Mouse (Mus musculus) C2C12 (cell line): Measurements from ENCODE around the gene Colca2. TPM values are rescaled to one million over a fixed set of nuclear protein-coding genes. Genes with fewer than 3 reads are reported as not detected.

Source experiments
- H3K27me3 ChIP-seq: one replicate; pipeline ENCODE4 v1.6.1; 2011; ENCODE audit not compliant: control insufficient read depth, insufficient read depth, insufficient read length
- H3K36me3 ChIP-seq: one replicate; pipeline ENCODE4 v1.6.1; 2011; ENCODE audit not compliant: control insufficient read depth, insufficient read depth
- H3K4me3 ChIP-seq: one replicate; pipeline ENCODE4 v1.5.1; 2011; ENCODE audit warnings: mild to moderate bottlenecking, control low read depth; ENCODE audit not compliant: poor library complexity, insufficient read depth, severe bottlenecking
- H3K79me2 ChIP-seq: one replicate; pipeline ENCODE4 v1.6.1; 2011; ENCODE audit not compliant: control insufficient read depth, insufficient read depth
- H3K79me3 ChIP-seq: one replicate; pipeline ENCODE4 v1.6.1; 2011; ENCODE audit warnings: low read depth, control low read depth
- H3ac ChIP-seq: one replicate; pipeline ENCODE3; 2011; ENCODE audit warnings: low read depth; ENCODE audit not compliant: control insufficient read depth, insufficient read length
- CEBPB ChIP-seq: IDR thresholded peaks from one replicate; pipeline ENCODE4 v1.6.1; 2011; ENCODE audit warnings: low read depth, mild to moderate bottlenecking, control low read depth, moderate library complexity
- CTCF ChIP-seq: IDR thresholded peaks from one replicate; pipeline ENCODE4 v1.5.1; 2011; ENCODE audit not compliant: control insufficient read depth, insufficient read depth, insufficient read length
- FOSL1 ChIP-seq: IDR thresholded peaks from one replicate; pipeline ENCODE4 v1.8.0; 2011; ENCODE audit warnings: mild to moderate bottlenecking, low read length; ENCODE audit not compliant: poor library complexity, insufficient read depth, severe bottlenecking
- MAX ChIP-seq: IDR thresholded peaks from one replicate; pipeline ENCODE4 v1.6.1; 2011; ENCODE audit warnings: mild to moderate bottlenecking, control low read depth
- MYOD1 ChIP-seq: IDR thresholded peaks from one replicate; pipeline ENCODE4 v1.6.1; 2011; ENCODE audit warnings: low read depth; ENCODE audit not compliant: control insufficient read depth, insufficient read length
- MYOG ChIP-seq: IDR thresholded peaks from one replicate; pipeline ENCODE4 v1.6.1; 2011; ENCODE audit not compliant: control insufficient read depth, insufficient read length; ENCODE audit errors: extremely low read depth
- USF1 ChIP-seq: IDR thresholded peaks from one replicate; pipeline ENCODE4 v1.6.1; 2011; ENCODE audit warnings: low read depth, mild to moderate bottlenecking, control low read depth, moderate library complexity
- polyA plus RNA-seq: library from polyadenylated mRNA; unstranded; fragments of >200 nt; fragmentation: generic; extraction: Trizol; gene quantifications from one replicate; pipeline ENCODE4 v1.2.1, GENCODE M21; 2012; ENCODE audit warnings: missing spikeins

Colca2 gene
- polyA plus RNA-seq, 1 experiment: 0.20 TPM

DNA sequence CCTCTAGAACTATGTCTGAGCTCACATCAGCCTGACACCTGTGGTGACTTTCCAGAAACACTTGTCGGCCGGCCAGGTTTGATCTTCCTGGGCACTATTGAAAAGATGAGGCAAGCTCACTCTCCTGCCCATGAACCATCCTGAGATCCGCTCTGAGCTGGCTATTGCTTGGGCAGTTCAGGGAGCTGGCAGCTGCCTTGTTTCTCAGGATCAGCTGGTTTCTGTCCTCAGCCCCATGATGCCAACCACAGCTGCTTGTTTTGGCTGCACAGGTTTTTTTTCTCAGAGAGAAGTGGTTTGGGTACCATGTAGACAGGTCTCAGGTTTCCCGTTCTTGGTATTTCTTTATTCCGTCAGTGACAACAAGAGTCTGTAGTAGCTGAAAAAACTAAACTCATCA lies 19.9 kb downstream of the Colca2 start:
- no peak overlapping the region for H3K4me3 ChIP-seq
- H3ac ChIP-seq: no peak overlapping the region
- H3K79me2 ChIP-seq: no peaks in the 10 kb centered on the region
- no peaks in the 10 kb centered on the region for H3K79me3 ChIP-seq
- H3K27me3 ChIP-seq: no peaks in the 10 kb centered on the region
- TF ChIP-seq MYOG: no peak
- no peak for TF ChIP-seq CTCF
- TF ChIP-seq MYOD1: no peak
- TF ChIP-seq FOSL1: no peak
- TF ChIP-seq MAX: no peak
- TF ChIP-seq CEBPB: no peak
- no peak for TF ChIP-seq USF1
- no peaks in the 10 kb centered on the region for H3K36me3 ChIP-seq

DNA sequence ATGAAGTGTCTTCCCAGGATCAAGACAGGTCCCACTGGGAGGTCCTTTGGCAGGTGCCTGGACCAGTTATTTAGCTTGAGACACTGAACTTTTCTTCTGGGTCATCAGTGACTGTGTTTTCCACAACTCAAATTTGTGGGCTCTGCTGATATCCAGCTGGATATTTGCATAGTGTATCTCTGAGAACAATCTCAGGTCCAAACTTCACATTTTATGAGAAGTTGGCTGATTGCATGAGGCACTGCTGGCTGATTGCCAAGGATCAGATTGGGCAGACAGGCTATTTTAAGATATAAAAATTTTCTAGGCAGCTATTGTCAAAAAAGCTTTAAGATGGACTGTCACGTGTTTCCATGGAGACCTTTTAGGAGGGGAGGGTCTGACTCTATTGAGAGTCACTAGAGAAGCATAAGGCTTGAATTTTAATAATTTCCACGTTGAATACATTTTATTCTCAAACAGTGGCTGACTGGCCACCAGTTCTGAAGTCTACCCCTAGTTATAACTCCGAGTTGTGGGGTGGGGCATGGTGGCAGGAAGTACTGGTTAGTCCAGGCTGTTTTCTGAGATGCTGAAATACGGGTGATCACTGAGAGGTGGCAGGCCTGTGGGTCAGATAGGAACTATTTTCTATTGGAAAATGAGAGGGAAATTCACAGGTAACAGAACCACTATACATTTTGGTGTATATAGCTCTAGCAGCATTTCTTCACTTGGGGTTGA lies 21.4 kb downstream of the Colca2 start:
- Histone ChIP-seq H3K4me3 (no peak overlapping the region), H3K79me2 (no peaks in the 10 kb centered on the region), H3ac (no peak overlapping the region), H3K36me3 (no peaks in the 10 kb centered on the region), H3K27me3 (no peaks in the 10 kb centered on the region), H3K79me3 (no peaks in the 10 kb centered on the region)
- TF ChIP-seq MYOD1 (no peak), MAX (no peak), MYOG (no peak), FOSL1 (no peak), USF1 (no peak), CTCF (no peak), CEBPB (no peak)

DNA sequence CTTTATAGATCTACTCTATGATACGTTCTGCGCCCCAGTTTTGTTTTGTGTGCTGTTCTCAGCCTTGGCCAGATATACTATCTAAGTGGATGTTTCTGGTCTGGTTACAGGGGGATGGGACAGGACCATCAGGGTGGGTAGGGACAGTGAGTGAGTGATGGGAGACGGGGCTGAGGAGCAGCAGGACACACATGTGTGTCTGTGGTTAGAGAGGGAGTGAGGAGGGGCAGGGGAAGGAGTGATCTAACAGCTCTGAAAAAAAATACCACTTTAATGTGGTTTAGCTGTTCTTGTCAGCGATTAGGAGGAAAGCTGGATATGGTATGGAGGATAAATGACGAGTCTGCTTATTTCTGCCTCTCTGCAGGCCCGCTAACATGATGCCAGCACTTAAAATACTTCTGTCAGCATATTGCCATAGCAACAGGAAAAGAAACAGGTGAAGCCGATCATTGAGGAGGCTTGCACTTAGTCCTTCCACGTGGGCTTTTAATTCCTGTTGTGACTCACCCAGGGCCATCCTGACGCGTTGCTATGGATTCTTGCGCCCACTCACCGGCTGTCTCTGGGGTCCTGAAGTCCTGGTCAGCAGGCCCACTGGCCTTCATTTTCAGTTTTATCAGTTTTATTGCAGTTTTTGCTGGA lies 39.5 kb downstream of the Colca2 start:
- no peaks in the 10 kb centered on the region for H3K79me2 ChIP-seq
- H3ac ChIP-seq: no peak overlapping the region
- H3K36me3 ChIP-seq: no peaks in the 10 kb centered on the region
- TF ChIP-seq CTCF (no peak), MAX (no peak), USF1 (no peak), FOSL1 (no peak), MYOG (no peak), MYOD1 (no peak), CEBPB (no peak)
- no peaks in the 10 kb centered on the region for H3K79me3 ChIP-seq
- no peaks in the 10 kb centered on the region for H3K27me3 ChIP-seq
- H3K4me3 ChIP-seq: no peak overlapping the region

DNA sequence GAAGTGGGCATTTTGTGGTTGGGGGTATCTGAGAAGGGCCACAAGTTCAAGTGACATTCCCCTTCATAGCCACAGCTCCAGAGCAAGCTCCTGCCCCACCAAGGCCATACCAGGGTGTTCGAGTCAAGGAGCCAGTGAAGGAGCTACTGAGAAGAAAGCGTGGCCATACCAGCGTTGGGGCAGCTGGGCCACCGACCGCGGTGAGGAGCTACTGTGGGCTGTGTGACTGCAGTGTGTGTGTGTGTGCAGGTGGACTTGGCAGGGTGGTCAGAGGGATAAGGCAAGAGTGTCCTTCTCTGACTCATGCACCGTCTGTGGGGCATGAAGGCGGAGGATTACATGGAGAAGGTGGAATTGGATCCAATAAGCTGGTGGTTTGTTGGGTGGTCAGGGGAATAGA lies 46.2 kb downstream of the Colca2 start:
- H3K36me3 ChIP-seq: no peaks in the 10 kb centered on the region
- H3ac ChIP-seq: no peak overlapping the region
- peaks cover 7% of the 10 kb centered on the region for H3K27me3 ChIP-seq
- no peak overlapping the region for H3K4me3 ChIP-seq
- no peak for TF ChIP-seq MYOD1
- no peak for TF ChIP-seq FOSL1
- no peak for TF ChIP-seq CTCF
- no peak for TF ChIP-seq CEBPB
- TF ChIP-seq MAX: no peak
- no peak for TF ChIP-seq MYOG
- TF ChIP-seq USF1: no peak
- H3K79me2 ChIP-seq: no peaks in the 10 kb centered on the region
- H3K79me3 ChIP-seq: no peaks in the 10 kb centered on the region

DNA sequence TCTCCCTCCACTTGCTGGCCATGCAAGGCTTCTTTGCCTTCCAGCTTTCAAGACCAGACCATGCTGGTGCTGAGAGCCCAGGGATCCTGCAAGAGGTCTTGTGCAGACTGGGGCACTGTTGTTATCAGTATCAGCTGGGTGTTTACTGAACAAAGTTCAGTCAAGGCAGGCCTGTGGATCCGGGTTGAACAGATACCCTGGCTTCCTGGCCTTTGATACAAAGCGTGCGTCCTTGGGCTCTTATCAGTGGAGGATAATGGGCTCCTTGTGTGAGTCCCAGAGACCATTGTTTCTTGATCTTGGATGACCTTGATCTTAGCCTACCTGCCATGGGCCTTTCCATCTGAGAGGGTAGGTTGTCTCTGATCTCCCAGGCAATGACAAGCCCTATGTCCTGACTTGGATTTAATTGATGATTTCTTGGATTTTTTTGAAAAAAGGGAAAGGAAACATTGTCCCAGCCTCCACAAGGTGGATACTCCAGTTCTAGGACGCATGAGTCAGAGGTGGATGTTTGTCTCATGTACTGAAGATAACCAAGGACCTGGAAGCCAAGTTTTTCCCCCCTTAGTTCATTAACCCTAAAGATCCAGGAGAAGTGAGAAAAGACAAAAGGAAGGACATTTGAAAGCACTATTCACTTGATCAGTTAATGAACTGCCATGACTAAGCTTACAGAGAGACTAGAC lies 47.5 kb downstream of the Colca2 start:
- Histone ChIP-seq H3K79me2 (no peaks in the 10 kb centered on the region), H3K4me3 (no peak overlapping the region), H3K36me3 (no peaks in the 10 kb centered on the region), H3K79me3 (no peaks in the 10 kb centered on the region), H3ac (no peak overlapping the region), H3K27me3 (peaks cover 7% of the 10 kb centered on the region)
- no peak for TF ChIP-seq USF1
- TF ChIP-seq FOSL1: no peak
- no peak for TF ChIP-seq MYOD1
- no peak for TF ChIP-seq CTCF
- no peak for TF ChIP-seq MAX
- TF ChIP-seq MYOG: no peak
- no peak for TF ChIP-seq CEBPB

DNA sequence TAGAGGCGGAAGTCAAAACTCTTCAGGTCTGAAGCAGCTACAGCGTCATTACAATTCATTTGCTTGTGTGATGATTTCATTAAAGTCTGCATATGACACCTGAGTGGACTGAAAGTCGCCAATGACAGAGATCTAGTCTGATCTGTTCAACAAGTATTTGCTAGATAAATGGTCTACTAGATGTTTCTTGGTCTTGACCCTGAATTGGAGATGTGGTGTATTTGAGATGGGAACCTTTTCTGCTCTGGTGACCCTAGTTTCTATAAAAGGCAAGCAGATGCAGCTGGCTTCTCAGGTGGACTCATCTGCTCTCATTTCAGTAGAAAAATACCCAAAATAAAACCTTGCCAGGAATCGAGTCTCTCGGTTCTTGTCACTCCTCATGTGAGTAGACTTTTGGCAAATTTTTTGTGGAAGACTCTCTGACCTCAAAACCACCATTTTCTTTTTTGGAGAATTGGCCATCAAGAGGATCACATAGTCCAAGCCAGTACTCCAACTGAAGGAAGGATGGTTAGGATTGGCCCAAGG lies 52.7 kb downstream of the Colca2 start:
- H3ac ChIP-seq: no peak overlapping the region
- H3K36me3 ChIP-seq: no peaks in the 10 kb centered on the region
- H3K79me2 ChIP-seq: no peaks in the 10 kb centered on the region
- H3K27me3 ChIP-seq: no peaks in the 10 kb centered on the region
- no peak for TF ChIP-seq FOSL1
- TF ChIP-seq CTCF: no peak
- no peak for TF ChIP-seq MYOG
- TF ChIP-seq USF1: no peak
- no peak for TF ChIP-seq MYOD1
- no peak for TF ChIP-seq MAX
- TF ChIP-seq CEBPB: no peak
- no peaks in the 10 kb centered on the region for H3K79me3 ChIP-seq
- H3K4me3 ChIP-seq: no peak overlapping the region

Other genes starting within 250 kb of the Colca2 start
- gene Btg4, start 217.7 kb downstream of the Colca2 start, polyA plus RNA-seq: not detected
- 28.8 TPM for gene Layn, start 201.5 kb downstream of the Colca2 start, polyA plus RNA-seq
- 2.0 TPM for gene 4833427G06Rik, start 176.5 kb downstream of the Colca2 start, polyA plus RNA-seq
- 0.01 TPM for gene Gm32742, start 113.1 kb downstream of the Colca2 start, polyA plus RNA-seq
- gene Pou2af1, start 64.9 kb downstream of the Colca2 start, polyA plus RNA-seq: 0.01 TPM
- not detected for gene 1810046K07Rik, start 50.3 kb upstream of the Colca2 start, polyA plus RNA-seq